Mouse (Mus musculus) thymus, adult 2 months (tissue): ENCODE measurements at regions not wholly inside any gene's neighbourhood (a gene's known extent, or its start where the extent isn't known, plus 50 kb on each side); places are given as distances from the start of the nearest gene placed in this dataset.

ENCODE experiments used
- DNase-seq: peaks from one replicate; pipeline ENCODE4 v3.0.0; 2021
- H3K27ac ChIP-seq: fragments of 200-500 bp; 2 replicates; pipeline ENCODE4 v1.5.1; 2012; ENCODE audit warnings: low read length, control low read depth; ENCODE audit not compliant: control insufficient read depth, insufficient read depth
- H3K27me3 ChIP-seq: fragments of 200-500 bp; 2 replicates; pipeline ENCODE4 v1.6.1; 2012; ENCODE audit warnings: mild to moderate bottlenecking, low read length, moderate library complexity, mixed read lengths; ENCODE audit not compliant: control insufficient read depth, insufficient read depth
- H3K36me3 ChIP-seq: fragments of 200-500 bp; 2 replicates; pipeline ENCODE4 v1.6.1; 2012; ENCODE audit warnings: mild to moderate bottlenecking, low read length, moderate library complexity; ENCODE audit not compliant: control insufficient read depth, insufficient read depth
- H3K4me1 ChIP-seq: fragments of 200-500 bp; replicated peaks from 2 replicates; pipeline ENCODE4 v1.6.1; 2012; ENCODE audit warnings: low read length; ENCODE audit not compliant: control insufficient read depth, insufficient read depth
- H3K4me3 ChIP-seq: fragments of 200-500 bp; 2 replicates; pipeline ENCODE4 v1.5.1; 2012; ENCODE audit warnings: mild to moderate bottlenecking, low read length, control low read depth, moderate library complexity; ENCODE audit not compliant: control insufficient read depth, insufficient read depth
- CTCF ChIP-seq: fragments of 200-500 bp; IDR thresholded peaks from 2 replicates; pipeline ENCODE4 v1.5.1; 2012; ENCODE audit warnings: mild to moderate bottlenecking, control low read depth, low read length, moderate library complexity, borderline replicate concordance; ENCODE audit not compliant: control insufficient read depth, poor library complexity, insufficient read depth; ENCODE audit errors: extremely low read depth
- POLR2A ChIP-seq: fragments of 200-500 bp; IDR thresholded peaks from 2 replicates; pipeline ENCODE4 v1.6.1; 2012; ENCODE audit warnings: mild to moderate bottlenecking, low read length, control low read depth, moderate library complexity; ENCODE audit not compliant: control insufficient read depth, poor library complexity, insufficient read depth; ENCODE audit errors: extremely low read depth
- whole genome bisulfite sequencing: fragments of 180-500 bp; shearing (Covaris S2); methylation state at CpG from one replicate; pipeline ENCODE4 v1.1.7; 2018; 5-methylcytosine and 5-hydroxymethylcytosine counted together

DNA sequence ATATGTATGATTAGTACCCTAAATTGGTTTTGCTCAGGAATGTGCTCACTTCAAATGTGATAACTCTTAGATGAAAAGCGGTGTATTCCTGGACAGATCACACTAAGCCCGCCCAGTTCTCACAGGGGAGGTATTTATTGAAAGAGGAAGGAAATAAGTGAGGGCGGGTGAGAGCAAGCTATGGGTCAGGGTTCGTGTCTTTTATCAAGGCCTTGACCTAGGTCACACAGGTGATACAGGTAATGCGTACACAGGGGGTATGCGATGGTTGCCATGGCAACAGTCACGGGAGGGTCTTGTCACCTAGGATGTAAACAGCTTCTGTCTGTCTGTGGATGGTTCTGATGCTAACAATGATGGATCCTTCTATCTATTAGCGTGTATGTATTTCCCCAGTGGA, 68.7 kb downstream of the Phlda1 start:
- no peaks in the 10 kb centered on the region for H3K36me3 ChIP-seq
- 68% methylated on average over 8 of the region's 8 CpGs for WGBS
- H3K4me3 ChIP-seq, result no peak overlapping the region
- no peak overlapping the region for H3K27ac ChIP-seq
- peaks cover 16% of the 10 kb centered on the region for H3K4me1 ChIP-seq
- no peak for DNase-seq
- TF ChIP-seq POLR2A (no peak), CTCF (no peak)
- no peaks in the 10 kb centered on the region for H3K27me3 ChIP-seq

DNA sequence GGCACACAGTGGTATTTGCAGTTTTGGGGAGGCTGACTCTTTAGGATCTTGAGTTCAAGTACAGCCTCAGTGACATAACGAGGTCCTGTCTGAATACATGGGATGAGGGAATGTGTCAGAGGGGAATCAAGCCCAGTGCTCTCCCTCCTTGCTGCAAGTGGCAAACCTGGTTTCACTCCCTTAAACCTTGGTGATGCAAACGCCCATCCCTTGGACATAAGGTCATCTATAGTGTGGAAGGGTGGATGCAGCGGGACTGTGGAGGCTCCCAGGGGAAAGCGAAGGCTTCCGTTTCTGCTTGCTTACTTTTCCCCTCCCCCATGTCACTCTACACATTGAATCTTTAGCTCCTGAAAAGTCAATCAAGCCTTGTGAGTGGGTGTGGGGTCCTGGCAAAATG, 69.2 kb downstream of the Phlda1 start:
- H3K27ac ChIP-seq, result no peak overlapping the region
- H3K27me3 ChIP-seq, result no peaks in the 10 kb centered on the region
- H3K4me3 ChIP-seq, result no peak overlapping the region
- DNase-seq, result no peak
- TF ChIP-seq CTCF, result no peak
- no peak for TF ChIP-seq POLR2A
- WGBS, result 93% methylated on average over 5 of the region's 5 CpGs
- H3K4me1 ChIP-seq, result peaks cover 17% of the 10 kb centered on the region
- H3K36me3 ChIP-seq, result no peaks in the 10 kb centered on the region

DNA sequence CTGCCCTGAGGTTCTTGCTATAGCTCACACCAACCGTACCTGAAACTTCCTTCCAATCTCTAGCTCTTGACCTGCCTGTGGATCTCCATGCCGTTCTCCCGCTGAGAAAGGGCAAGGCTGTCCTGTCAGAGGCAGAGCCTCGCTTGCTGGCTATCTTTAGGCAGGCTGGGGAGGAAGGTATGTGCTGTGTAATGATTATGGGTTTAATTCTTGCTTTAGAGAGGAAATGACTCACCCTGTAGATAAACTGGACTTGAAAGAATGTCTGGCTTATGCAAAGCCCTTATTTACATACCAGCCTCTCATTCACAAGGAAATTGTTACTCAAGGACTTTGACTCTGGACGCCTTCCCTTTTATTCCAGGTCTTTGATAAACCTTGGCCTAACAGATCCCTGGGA, 69.8 kb downstream of the Phlda1 start:
- no peak for DNase-seq
- H3K4me3 ChIP-seq, result no peak overlapping the region
- H3K27ac ChIP-seq, result no peak overlapping the region
- 56% methylated on average over 5 of the region's 5 CpGs for WGBS
- H3K4me1 ChIP-seq, result peaks cover 17% of the 10 kb centered on the region
- no peaks in the 10 kb centered on the region for H3K27me3 ChIP-seq
- no peaks in the 10 kb centered on the region for H3K36me3 ChIP-seq
- TF ChIP-seq POLR2A (no peak), CTCF (no peak)

DNA sequence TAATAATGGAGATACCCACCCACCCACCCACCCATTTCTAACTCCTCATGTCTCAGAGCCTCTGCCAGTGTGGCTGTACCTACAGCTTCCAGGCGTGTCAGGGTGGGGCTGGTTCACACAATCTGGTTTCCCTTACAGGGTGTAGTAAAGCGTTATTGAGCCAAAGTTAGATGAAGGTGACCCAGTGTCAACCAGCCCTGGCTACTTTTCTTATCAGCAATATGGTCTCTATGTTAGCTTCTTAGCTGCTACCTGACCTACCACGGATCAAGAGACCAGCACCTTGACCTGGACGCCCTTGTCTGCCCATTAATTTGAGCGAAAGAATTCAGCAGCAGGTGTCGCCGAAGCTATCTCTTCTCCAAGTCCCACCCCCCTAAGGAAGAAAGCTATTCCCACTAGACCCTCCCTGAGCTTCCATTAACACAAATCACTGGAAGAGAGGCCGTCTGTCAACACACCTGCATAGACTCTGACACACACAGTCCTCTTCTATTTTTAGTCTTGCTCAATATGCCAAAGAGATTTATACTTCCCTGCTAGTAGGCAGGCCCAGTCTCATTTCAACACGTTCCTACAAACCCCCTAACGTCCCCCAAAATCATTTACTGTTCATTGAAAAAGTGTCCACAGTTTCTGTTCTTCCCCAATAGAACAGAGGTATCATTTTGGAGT, 70.4 kb downstream of the Phlda1 start:
- Histone ChIP-seq H3K27me3 (no peaks in the 10 kb centered on the region), H3K4me1 (peaks cover 17% of the 10 kb centered on the region), H3K4me3 (no peak overlapping the region), H3K27ac (no peak overlapping the region), H3K36me3 (no peaks in the 10 kb centered on the region)
- DNase-seq, result no peak
- 83% methylated on average over 10 of the region's 10 CpGs for WGBS
- no peak for TF ChIP-seq CTCF
- TF ChIP-seq POLR2A, result no peak

DNA sequence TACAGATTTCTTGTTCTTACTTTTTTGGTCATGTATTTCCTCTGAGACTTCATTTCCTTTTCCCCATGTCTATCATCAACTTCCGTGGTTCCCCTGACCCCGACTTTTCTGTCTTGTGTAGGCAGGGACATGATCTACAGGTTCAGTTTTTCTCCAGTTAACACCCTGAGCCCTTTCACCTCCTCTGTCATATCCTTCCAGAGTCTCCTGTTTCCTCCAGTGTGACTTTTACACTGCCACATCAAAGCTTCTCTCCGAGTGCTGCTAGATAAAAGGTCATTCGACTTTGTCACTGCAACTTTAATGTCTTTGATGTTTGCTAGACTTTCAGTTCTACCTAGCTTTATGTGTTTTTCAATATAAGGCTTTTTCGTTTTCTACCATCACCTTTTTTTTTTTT, 72.5 kb downstream of the Phlda1 start:
- no peak overlapping the region for H3K4me3 ChIP-seq
- H3K27me3 ChIP-seq, result no peaks in the 10 kb centered on the region
- peaks cover 24% of the 10 kb centered on the region for H3K4me1 ChIP-seq
- no peak overlapping the region for H3K27ac ChIP-seq
- peak; percentile 40 for DNase-seq
- WGBS, result 3% methylated on average over 5 of the region's 5 CpGs
- no peak for TF ChIP-seq CTCF
- TF ChIP-seq POLR2A, result no peak
- H3K36me3 ChIP-seq, result no peaks in the 10 kb centered on the region

DNA sequence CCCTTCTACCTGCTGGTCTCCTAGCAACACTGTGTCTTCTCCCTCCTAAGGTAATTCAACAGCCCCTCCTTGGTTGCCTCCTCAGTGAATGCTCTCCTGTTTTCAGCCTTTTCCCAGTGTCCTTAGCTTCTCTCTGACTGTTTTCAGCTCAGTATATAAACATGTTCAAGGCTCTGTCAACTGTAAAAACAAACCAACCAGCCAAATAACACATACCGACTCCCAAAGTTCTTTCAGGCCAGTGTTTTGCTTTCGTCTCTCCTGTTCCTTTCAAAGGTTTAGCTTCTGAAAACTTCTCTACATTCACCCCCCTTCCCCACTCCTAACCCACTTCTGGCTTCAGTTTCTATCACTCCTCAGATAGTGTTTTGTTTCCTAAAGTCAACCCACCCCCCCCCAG, 73.4 kb downstream of the Phlda1 start:
- peaks cover 22% of the 10 kb centered on the region for H3K4me1 ChIP-seq
- WGBS, result 87% methylated on average over 2 of the region's 2 CpGs
- H3K4me3 ChIP-seq, result no peak overlapping the region
- H3K27ac ChIP-seq, result no peak overlapping the region
- TF ChIP-seq POLR2A (no peak), CTCF (no peak)
- H3K27me3 ChIP-seq, result no peaks in the 10 kb centered on the region
- DNase-seq, result no peak
- no peaks in the 10 kb centered on the region for H3K36me3 ChIP-seq
